Mouse (Mus musculus) myocyte (in vitro differentiated cells): ENCODE data around the gene BC035044.

Source experiments
- CEBPB ChIP-seq: IDR thresholded peaks from 2 replicates; pipeline ENCODE4 v1.6.1; 2011; ENCODE audit warnings: mild to moderate bottlenecking, moderate library complexity; ENCODE audit not compliant: poor library complexity, insufficient read depth, severe bottlenecking
- E2F4 ChIP-seq: IDR thresholded peaks from one replicate; pipeline ENCODE4 v1.6.1; 2011; ENCODE audit warnings: mild to moderate bottlenecking, control low read depth, moderate library complexity; ENCODE audit not compliant: insufficient read depth
- MAX ChIP-seq: IDR thresholded peaks from one replicate; pipeline ENCODE4 v1.6.1; 2011; ENCODE audit warnings: low read depth, mild to moderate bottlenecking, control low read depth
- MYOD1 ChIP-seq, 3 experiments: IDR thresholded peaks; one replicate each; pipeline ENCODE4 v1.6.1; 2011; ENCODE audit warnings: control low read depth in 2 of 3, low read depth in 2 of 3, mild to moderate bottlenecking in 2 of 3, moderate library complexity in 1 of 3; ENCODE audit not compliant: insufficient read length in 2 of 3, control insufficient read depth in 1 of 3
- MYOG ChIP-seq, 3 experiments: IDR thresholded peaks; one replicate each; pipeline ENCODE4 v1.6.1; 2011; ENCODE audit warnings: control low read depth in 2 of 3, low read depth in 2 of 3, mild to moderate bottlenecking in 2 of 3; ENCODE audit not compliant: insufficient read length in 2 of 3, control insufficient read depth in 1 of 3, insufficient read depth in 1 of 3
- POLR2A ChIP-seq: IDR thresholded peaks from one replicate; pipeline ENCODE4 v1.6.1; 2011; ENCODE audit warnings: low read depth, mild to moderate bottlenecking, control low read depth, moderate library complexity; ENCODE audit not compliant: insufficient read length
- POLR2AphosphoS2 ChIP-seq: IDR thresholded peaks from one replicate; pipeline ENCODE4 v1.6.1; 2011; ENCODE audit warnings: low read depth, control low read depth; ENCODE audit not compliant: insufficient read length
- REST ChIP-seq: IDR thresholded peaks from one replicate; pipeline ENCODE4 v1.6.1; 2011; ENCODE audit warnings: mild to moderate bottlenecking, control low read depth, moderate library complexity; ENCODE audit not compliant: insufficient read depth, insufficient read length
- TCF3 ChIP-seq: IDR thresholded peaks from one replicate; pipeline ENCODE4 v1.6.1; 2011; ENCODE audit warnings: low read depth, control low read depth; ENCODE audit not compliant: insufficient read length

- TF ChIP-seq MYOD1 (IDR thresholded peaks at IDR 0.05; ENCODE audit: control insufficient read depth in 1 of 3, insufficient read length in 2 of 3, low read depth in 2 of 3) (no peak), POLR2A (no peak), TCF3 (no peak), MAX (no peak), E2F4 (no peak), CEBPB (no peak), POLR2AphosphoS2 (no peak), REST (no peak), MYOG (IDR thresholded peaks at IDR 0.05; ENCODE audit: control insufficient read depth in 1 of 3, insufficient read depth in 1 of 3, insufficient read length in 2 of 3, low read depth in 2 of 3) (no peak)
Measured at GRCm38 (mm10) chr6:128836191-128836954, 54.6 kb downstream of the BC035044 start.
